Mouse (Mus musculus) heart, adult 18-20 months (tissue): ENCODE results near the gene Mrpl55. TPM values are rescaled to one million over a fixed set of nuclear protein-coding genes. Genes with fewer than 3 reads are reported as not detected.
"Not testable (repeated sequence)": the region's sequence is repeated elsewhere in the genome, so short reads cannot be mapped to it uniquely, and the experiment has no call there.

Source experiments
- DNase-seq, 2 experiments: peaks; one replicate each; pipeline ENCODE4 v3.0.0; 2021 to 2022; ENCODE audit warnings: mixed read lengths in 1 of 2
- total RNA-seq, 2 experiments: library from RNA; stranded (reverse); gene quantifications; 2 replicates each; pipeline ENCODE4 v1.2.3; 2021

The Mrpl55 gene
- total RNA-seq, 2 experiments from 2014 or later: 122 to 133 TPM

GRCm38 (mm10) chr11:59191231-59192058, 10.8 kb upstream of the Mrpl55 start:
- peak; percentile 91 to 95 for DNase-seq

DNA sequence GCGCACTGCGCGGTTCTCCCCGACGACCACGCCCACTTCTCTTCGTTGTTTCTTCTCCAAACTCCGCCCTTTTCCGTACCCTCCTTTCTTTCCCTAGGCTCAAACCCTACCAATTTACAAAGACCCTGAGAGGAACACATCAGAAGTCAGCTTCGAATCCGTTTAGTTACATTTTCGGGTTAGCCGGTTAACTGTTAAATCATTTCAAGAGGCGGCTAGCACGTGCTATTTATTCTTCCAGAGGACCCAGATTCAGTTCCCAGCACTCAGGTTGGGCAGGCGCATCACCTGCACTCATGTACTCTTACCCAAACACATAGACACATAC, 10.3 kb upstream of the Mrpl55 start, which contains the start of gene Guk1:
TSS of gene Guk1 (minus strand) at position 154 of the 328 bp plus-strand sequence.
- no peak for DNase-seq

GRCm38 (mm10) chr11:59196230-59196629, 6.1 kb upstream of the Mrpl55 start:
- DNase-seq: no peak

- DNase-seq: no peak
Measured at GRCm38 (mm10) chr11:59201216-59202002, 877 bp upstream of the Mrpl55 start.

- peak; percentile 95 for DNase-seq
Measured at GRCm38 (mm10) chr11:59208153-59208831, 6.0 kb downstream of the Mrpl55 start, which contains the start of gene 2310033P09Rik. TSS of gene 2310033P09Rik (plus strand) at chr11:59208321.

GRCm38 (mm10) chr11:59209003-59209441, 6.7 kb downstream of the Mrpl55 start:
- DNase-seq: peak; percentile 70 to 75

GRCm38 (mm10) chr11:59209580-59209979, 7.3 kb downstream of the Mrpl55 start:
- DNase-seq: no peak

DNA sequence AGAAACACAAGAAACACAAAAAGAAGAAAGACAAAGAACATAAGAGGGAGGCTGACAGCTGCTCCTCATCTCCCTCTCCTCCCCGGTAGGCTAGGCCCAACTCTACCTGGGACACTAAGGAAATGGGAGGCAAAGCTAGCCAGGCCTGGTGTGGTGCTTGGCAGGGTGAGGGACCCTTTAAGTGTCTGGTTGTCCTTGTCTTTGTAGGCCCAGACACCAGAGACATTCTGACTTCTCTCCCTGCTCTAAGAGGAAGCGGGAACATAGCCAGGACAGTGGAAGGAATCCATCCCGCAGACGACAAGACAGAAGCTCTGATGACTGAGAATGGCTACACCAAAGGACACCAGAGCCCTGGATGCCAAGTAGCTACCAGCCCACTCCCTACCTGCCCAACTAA, 7.7 kb downstream of the Mrpl55 start:
- DNase-seq: no peak

DNA sequence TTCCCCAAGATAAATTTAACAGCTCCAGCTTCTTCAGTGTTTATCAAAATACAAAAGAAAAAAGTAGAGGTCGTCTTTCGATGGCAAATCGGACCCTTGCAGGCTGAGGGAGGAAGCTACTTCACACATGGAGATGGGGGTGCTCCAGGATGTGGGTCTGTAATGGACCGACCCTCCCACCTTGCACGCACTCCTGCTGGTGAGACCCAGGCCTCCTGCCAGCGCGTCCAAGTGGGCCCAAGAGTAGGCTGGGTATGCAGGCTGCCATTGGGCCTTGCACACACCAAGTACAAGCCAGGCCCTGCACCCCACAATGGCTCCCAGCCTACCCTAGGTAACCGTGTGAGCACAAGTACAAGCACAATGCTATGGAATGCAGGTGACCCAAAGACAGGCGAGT, 9.3 kb downstream of the Mrpl55 start:
- not testable (repeated sequence) for DNase-seq

DNA sequence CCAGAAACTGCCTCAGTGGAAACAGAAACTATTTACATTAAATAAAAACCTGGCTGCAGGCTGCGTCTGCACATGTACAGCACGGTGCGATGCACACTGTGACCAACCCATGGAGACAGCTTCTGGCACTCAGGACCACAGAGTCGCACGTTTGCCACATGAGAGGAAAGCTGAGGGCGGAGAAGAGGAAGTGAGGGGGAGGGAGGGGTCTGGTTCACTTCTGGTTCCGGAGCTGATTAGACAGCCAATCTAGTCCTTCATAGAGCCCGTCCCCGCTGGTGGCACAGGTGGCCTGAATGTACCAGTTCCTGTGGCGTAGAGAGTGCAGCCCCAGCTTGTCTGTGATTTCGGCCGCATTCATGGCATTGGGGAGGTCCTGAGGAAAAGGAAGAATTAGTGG, 10.0 kb downstream of the Mrpl55 start:
- DNase-seq: peak in 1 of 2 experiments; percentile 29

- no peak for DNase-seq
Measured at GRCm38 (mm10) chr11:59212892-59213494, 10.7 kb downstream of the Mrpl55 start.

GRCm38 (mm10) chr11:59216955-59217354, 14.7 kb downstream of the Mrpl55 start:
- DNase-seq: peak in 1 of 2 experiments; percentile 30

GRCm38 (mm10) chr11:59218389-59218998, 16.2 kb downstream of the Mrpl55 start:
- DNase-seq: no peak

GRCm38 (mm10) chr11:59219064-59219463, 16.8 kb downstream of the Mrpl55 start:
- DNase-seq: peak in 1 of 2 experiments; percentile 14

- DNase-seq: peak in 1 of 2 experiments; percentile 8
Measured at GRCm38 (mm10) chr11:59221604-59222003, 19.3 kb downstream of the Mrpl55 start.

DNA sequence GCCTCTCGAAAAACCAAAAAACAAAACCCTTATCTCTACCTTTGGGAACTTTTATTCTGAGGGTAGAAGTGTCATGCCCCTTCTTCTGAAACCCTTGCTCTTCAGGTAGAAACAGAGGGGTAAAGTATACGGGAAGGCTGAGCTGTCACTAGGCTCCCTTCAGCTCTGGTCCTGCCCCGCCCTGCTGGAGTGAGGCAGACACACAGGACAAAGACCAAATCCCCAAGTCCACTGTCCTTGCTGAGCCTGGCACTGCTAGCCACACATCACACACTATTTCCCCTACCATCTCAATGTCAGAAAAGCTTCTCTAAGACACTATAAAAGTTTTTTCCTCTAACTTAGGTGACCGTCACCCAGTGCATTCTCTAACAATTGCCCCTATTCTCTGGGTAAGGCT, 20.0 kb downstream of the Mrpl55 start:
- no peak for DNase-seq

DNA sequence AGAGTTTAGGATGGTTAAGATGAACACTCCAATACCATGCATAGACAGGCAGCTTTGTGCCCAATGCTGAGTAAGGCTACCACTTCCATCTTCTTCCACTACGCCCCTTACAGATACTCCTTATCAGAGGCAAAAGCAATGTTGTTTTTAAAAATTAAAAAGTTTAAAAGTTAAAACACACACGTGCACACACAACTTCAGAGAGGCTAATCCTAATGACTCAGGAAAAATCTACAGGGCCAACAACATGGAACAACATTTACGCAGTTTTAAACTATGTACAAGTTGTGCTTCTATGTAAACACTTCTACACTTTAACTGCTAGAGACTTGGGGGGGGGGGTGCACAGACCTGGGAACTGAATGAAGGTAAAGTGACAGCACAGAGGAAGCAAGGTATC, 21.7 kb downstream of the Mrpl55 start:
- DNase-seq: no peak

GRCm38 (mm10) chr11:59224470-59224869, 22.2 kb downstream of the Mrpl55 start:
- no peak for DNase-seq

GRCm38 (mm10) chr11:59225167-59225566, 22.9 kb downstream of the Mrpl55 start:
- DNase-seq: no peak

DNA sequence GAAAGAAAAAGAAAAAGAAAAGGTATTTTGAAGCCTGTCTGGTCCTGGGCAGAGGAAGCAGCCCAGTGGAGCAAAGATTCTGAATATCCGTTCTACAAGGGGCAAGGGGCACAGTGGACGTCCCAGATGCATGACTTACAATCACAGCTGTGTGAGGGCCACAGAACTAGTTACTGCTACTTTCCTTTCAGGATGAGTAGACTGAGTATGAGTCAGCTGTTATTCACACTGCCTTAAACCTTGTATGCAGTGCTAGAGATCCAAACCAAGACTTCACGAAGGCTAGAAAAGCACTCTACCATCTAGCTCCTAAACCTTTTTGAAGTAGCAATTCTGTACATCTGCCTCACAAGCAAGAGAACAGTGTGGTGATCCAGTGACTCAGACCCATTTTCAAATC, 24.0 kb downstream of the Mrpl55 start:
- no peak for DNase-seq

- DNase-seq: peak; percentile 35 to 36
Measured at GRCm38 (mm10) chr11:59226787-59227603, 24.7 kb downstream of the Mrpl55 start.
